Comparison of ENCODE assay signal across 26 mouse cellular contexts in the genomic region with DNA sequence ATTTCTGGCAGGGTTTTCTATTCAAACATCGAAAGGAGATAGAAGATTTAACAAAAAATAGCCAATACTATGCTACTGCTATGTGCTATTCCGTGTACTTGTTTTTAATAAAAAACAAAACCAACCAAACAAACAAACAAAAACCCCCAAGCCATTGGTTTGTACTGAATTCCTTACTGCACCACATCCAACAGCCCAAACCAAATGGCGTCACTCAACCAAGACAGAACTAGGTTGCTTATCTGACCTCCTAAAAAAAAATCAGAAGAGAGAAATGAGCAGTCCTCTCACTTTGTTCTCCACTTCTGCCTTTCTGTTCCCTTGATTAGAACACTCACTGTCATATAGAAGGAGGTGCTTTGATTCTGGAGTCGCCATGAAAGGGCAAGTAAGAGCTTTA.
DNase-seq lines count a peak whose midpoint lies in the region; ATAC-seq and TF ChIP-seq lines count a peak whose summit lies in the region.
"Had no signal": no experiment of that assay in that cellular context is flagged by ENCODE, and none has a peak within 500 bp of the region (broad histone marks: within the 10 kb centered on the region; RNA-seq: fewer than 3 reads in every experiment).

No protein-coding gene starts in this region.

- 66% methylated on average over 4 of the region's 4 CpGs for WGBS in forebrain, embryonic 15.5 days
- WGBS in forebrain, embryonic 10.5 days, result 82% methylated on average over 4 of the region's 4 CpGs
- WGBS in forebrain, embryonic 16.5 days, result 72% methylated on average over 4 of the region's 4 CpGs
- WGBS in macrophage (ENCODE audit: missing documents), result 91% methylated on average over 4 of the region's 4 CpGs

- ATAC-seq in forebrain, embryonic 15.5 days (replicated peaks), result no peak
- no peak for ATAC-seq in forebrain, embryonic 16.5 days
- ATAC-seq: CD4-positive, CD25-positive, alpha-beta regulatory T cell, adult 4 months; inflammation-experienced regulatory T-cells, adult 6 months; liver, postnatal 0 days; lung, postnatal 0 days had no signal

- H3K79me2 ChIP-seq in macrophage (ENCODE audit: inconsistent target), result no peaks in the 10 kb centered on the region

- no peaks in the 10 kb centered on the region for H3K9me3 ChIP-seq in forebrain, embryonic 15.5 days
- H3K9me3 ChIP-seq in forebrain, embryonic 10.5 days, result no peaks in the 10 kb centered on the region
- H3K9me3 ChIP-seq in forebrain, embryonic 16.5 days (ENCODE audit: control insufficient read depth, low read length), result no peaks in the 10 kb centered on the region; the same call in 1 of the 2 replicates
- H3K9me3 ChIP-seq: embryonic facial prominence, embryonic 15.5 days; heart, embryonic 12.5 days; limb, embryonic 12.5 days; neural tube, embryonic 12.5 days had no signal

- peaks cover 49% of the 10 kb centered on the region for H3K4me1 ChIP-seq in forebrain, embryonic 15.5 days
- H3K4me1 ChIP-seq in forebrain, embryonic 10.5 days, result peaks cover 55% of the 10 kb centered on the region
- peaks cover 46% of the 10 kb centered on the region for H3K4me1 ChIP-seq in forebrain, embryonic 16.5 days (replicated peaks; ENCODE audit: control insufficient read depth, insufficient read depth, low read length)

- no peak for TF ChIP-seq CTCF in layer of hippocampus, adult 2 months (conservative IDR thresholded peaks at IDR 0.05)

- peak overlapping the region; percentile 34 for H3K27ac ChIP-seq in forebrain, embryonic 15.5 days (replicated peaks)
- no peak overlapping the region for H3K27ac ChIP-seq in forebrain, embryonic 10.5 days
- H3K27ac ChIP-seq in layer of hippocampus, adult 2 months, result 0 out of 2 replicates have a peak overlapping the region, but pooled peaks have one; percentile 7
- H3K27ac ChIP-seq in forebrain, embryonic 16.5 days (ENCODE audit: low read length), result peak overlapping the region; percentile 43
- peak overlapping the region; percentile 93 for H3K27ac ChIP-seq in macrophage
- H3K27ac ChIP-seq: embryonic facial prominence, embryonic 15.5 days; limb, embryonic 12.5 days; neural tube, embryonic 12.5 days had no signal

- DNase-seq in forebrain, embryonic 10.5 days (ENCODE audit: extremely low spot score, low spot score), result no peak
- no peak for DNase-seq in layer of hippocampus, adult 2 months (ENCODE audit: low spot score in 2 of 2)
- DNase-seq in layer of hippocampus, adult 9-11 months, result no peak
- no peak for DNase-seq in MN1 (ENCODE audit: low spot score)
- DNase-seq: adrenal gland, postnatal 36 days; cerebellum, adult 11 months; cerebellum, adult 9-11 months; gastrocnemius, postnatal 10 days; kidney, adult 18-20 months; kidney, postnatal 14 days; liver, postnatal 0 days; right cerebral cortex, adult 18-20 months; thymus, adult 18-20 months had no signal

- no peaks in the 10 kb centered on the region for H3K27me3 ChIP-seq in forebrain, embryonic 15.5 days
- H3K27me3 ChIP-seq in forebrain, embryonic 10.5 days (ENCODE audit: poor library complexity, severe bottlenecking), result no peaks in the 10 kb centered on the region
- H3K27me3 ChIP-seq in forebrain, embryonic 16.5 days (replicated peaks; ENCODE audit: control insufficient read depth, insufficient read depth, low read length), result no peaks in the 10 kb centered on the region
- H3K27me3 ChIP-seq: embryonic facial prominence, embryonic 15.5 days; heart, embryonic 12.5 days; limb, embryonic 12.5 days; neural tube, embryonic 12.5 days; Patski had no signal

- H3K4me3 ChIP-seq in forebrain, embryonic 15.5 days, result no peak overlapping the region
- H3K4me3 ChIP-seq in forebrain, embryonic 10.5 days, result no peak overlapping the region
- no peak overlapping the region for H3K4me3 ChIP-seq in layer of hippocampus, adult 2 months
- H3K4me3 ChIP-seq in forebrain, embryonic 16.5 days (replicated peaks; ENCODE audit: low read length), result no peak overlapping the region
- no peak overlapping the region for H3K4me3 ChIP-seq in macrophage (ENCODE audit: inconsistent target)
- H3K4me3 ChIP-seq: embryonic facial prominence, embryonic 15.5 days; heart, embryonic 12.5 days; limb, embryonic 12.5 days; neural tube, embryonic 12.5 days had no signal

- no peaks in the 10 kb centered on the region for H3K36me3 ChIP-seq in forebrain, embryonic 15.5 days
- no peaks in the 10 kb centered on the region for H3K36me3 ChIP-seq in forebrain, embryonic 10.5 days (replicated peaks)
- H3K36me3 ChIP-seq in forebrain, embryonic 16.5 days (ENCODE audit: control insufficient read depth, insufficient read depth), result no peaks in the 10 kb centered on the region
- no peaks in the 10 kb centered on the region for H3K36me3 ChIP-seq in macrophage (ENCODE audit: inconsistent target)
- H3K36me3 ChIP-seq: embryonic facial prominence, embryonic 15.5 days; heart, embryonic 12.5 days; limb, embryonic 12.5 days; neural tube, embryonic 12.5 days had no signal

- no peak overlapping the region for H3K9ac ChIP-seq in forebrain, embryonic 15.5 days (replicated peaks)
- no peak overlapping the region for H3K9ac ChIP-seq in forebrain, embryonic 16.5 days (replicated peaks; ENCODE audit: low read depth, low read length)
- H3K9ac ChIP-seq: embryonic facial prominence, embryonic 15.5 days; heart, embryonic 12.5 days; limb, embryonic 12.5 days; liver, postnatal 0 days; neural tube, embryonic 12.5 days had no signal

- no peak overlapping the region for H3K4me2 ChIP-seq in forebrain, embryonic 15.5 days (replicated peaks)
- H3K4me2 ChIP-seq in forebrain, embryonic 16.5 days (ENCODE audit: low read length), result no peak overlapping the region
- H3K4me2 ChIP-seq: embryonic facial prominence, embryonic 15.5 days; heart, embryonic 12.5 days; limb, embryonic 12.5 days; liver, embryonic 11.5 days; midbrain, embryonic 11.5 days; neural tube, embryonic 12.5 days had no signal
